Mouse (Mus musculus): ENCODE measurements around the gene Bad. TPM values are rescaled to one million over a fixed set of nuclear protein-coding genes. Genes with fewer than 3 reads are reported as not detected.
A peak's percentile ranks its signal among the peaks of the same experiment; 100 is the strongest.

Bad gene
- polyA plus RNA-seq, 1 experiment from 2014 or later, result 84.5 TPM

- 24% methylated on average over 23 of the region's 29 CpGs for WGBS
- peak; percentile 10 for ATAC-seq (ENCODE audit: low FRiP score)
Measured at GRCm38 (mm10) chr19:6940396-6941351, 987 bp upstream of the Bad start.

GRCm38 (mm10) chr19:6942249-6942691 lies 609 bp downstream of the Bad start, which contains the start of gene Gpr137:
Gene Gpr137, minus strand, starts transcription at chr19:6942480.
- DNase-seq (ENCODE audit: low spot score), result peak; percentile 82

More at GRCm38 (mm10) chr19:6940396-6941351, 987 bp upstream of the Bad start:
- H3K27me3 ChIP-seq (ENCODE audit: control insufficient read depth, insufficient read depth, low read length), result peaks cover 9% of the 10 kb centered on the region
- no peak for DNase-seq (ENCODE audit: low spot score)
- peak overlapping the region; percentile 58 for H3K4me3 ChIP-seq (replicated peaks; ENCODE audit: low read length)
- peak overlapping the region; percentile 100 for H3K4me2 ChIP-seq (replicated peaks)
- H3K36me3 ChIP-seq (replicated peaks; ENCODE audit: control insufficient read depth, insufficient read depth), result peaks cover 17% of the 10 kb centered on the region
- H3K4me1 ChIP-seq (replicated peaks; ENCODE audit: control insufficient read depth, insufficient read depth, low read length), result peaks cover 32% of the 10 kb centered on the region
- H3K9ac ChIP-seq, result peak overlapping the region; percentile 83
- H3K9me3 ChIP-seq (ENCODE audit: control insufficient read depth, low read length), result no peaks in the 10 kb centered on the region
- H3K27ac ChIP-seq, result peak overlapping the region; percentile 90; the same call in 1 of the 2 replicates

GRCm38 (mm10) chr19:6942764-6943163 lies 1.1 kb downstream of the Bad start:
- peak overlapping the region; percentile 90 for H3K27ac ChIP-seq
- peak overlapping the region; percentile 100 for H3K4me2 ChIP-seq (replicated peaks)
- no peaks in the 10 kb centered on the region for H3K9me3 ChIP-seq (ENCODE audit: control insufficient read depth, low read length)
- ATAC-seq (ENCODE audit: low FRiP score), result no peak
- peaks cover 25% of the 10 kb centered on the region for H3K36me3 ChIP-seq (replicated peaks; ENCODE audit: control insufficient read depth, insufficient read depth)
- 24% methylated on average over 5 of the region's 5 CpGs for WGBS
- H3K9ac ChIP-seq, result peak overlapping the region; percentile 83
- peak overlapping the region; percentile 58 for H3K4me3 ChIP-seq (replicated peaks; ENCODE audit: low read length)
- H3K27me3 ChIP-seq (ENCODE audit: control insufficient read depth, insufficient read depth, low read length), result no peaks in the 10 kb centered on the region
- DNase-seq (ENCODE audit: low spot score), result no peak
- peaks cover 32% of the 10 kb centered on the region for H3K4me1 ChIP-seq (replicated peaks; ENCODE audit: control insufficient read depth, insufficient read depth, low read length)

More at GRCm38 (mm10) chr19:6942249-6942691, 609 bp downstream of the Bad start, which contains the start of gene Gpr137:
- peak; percentile 80 for ATAC-seq (ENCODE audit: low FRiP score)
- Histone ChIP-seq H3K4me2 (replicated peaks) (peak within 1 kb of the TSS; percentile 100), H3K36me3 (replicated peaks; ENCODE audit: control insufficient read depth, insufficient read depth) (peaks cover 25% of the 10 kb centered on the region), H3K4me3 (replicated peaks; ENCODE audit: low read length) (peak within 1 kb of the TSS; percentile 58), H3K27me3 (ENCODE audit: control insufficient read depth, insufficient read depth, low read length) (no peaks in the 10 kb centered on the region), H3K27ac (peak within 1 kb of the TSS; percentile 90), H3K9me3 (ENCODE audit: control insufficient read depth, low read length) (no peaks in the 10 kb centered on the region), H3K4me1 (replicated peaks; ENCODE audit: control insufficient read depth, insufficient read depth, low read length) (peaks cover 32% of the 10 kb centered on the region), H3K9ac (peak within 1 kb of the TSS; percentile 83)
- WGBS, result under 1% methylated on average over 27 of the region's 27 CpGs

- Histone ChIP-seq H3K9me3 (ENCODE audit: control insufficient read depth, low read length) (no peaks in the 10 kb centered on the region), H3K4me2 (replicated peaks) (no peak overlapping the region), H3K27ac (no peak overlapping the region), H3K4me3 (replicated peaks; ENCODE audit: low read length) (no peak overlapping the region), H3K36me3 (replicated peaks; ENCODE audit: control insufficient read depth, insufficient read depth) (peaks cover 21% of the 10 kb centered on the region), H3K9ac (no peak overlapping the region), H3K4me1 (replicated peaks; ENCODE audit: control insufficient read depth, insufficient read depth, low read length) (peaks cover 31% of the 10 kb centered on the region), H3K27me3 (ENCODE audit: control insufficient read depth, insufficient read depth, low read length) (no peaks in the 10 kb centered on the region)
- ATAC-seq (ENCODE audit: low FRiP score), result no peak
- WGBS, result 93% methylated on average over 6 of the region's 6 CpGs
- no peak for DNase-seq (ENCODE audit: low spot score)
Measured at GRCm38 (mm10) chr19:6943709-6944108, 2.0 kb downstream of the Bad start.

GRCm38 (mm10) chr19:6947742-6948141 lies 6.1 kb downstream of the Bad start:
- peaks cover 18% of the 10 kb centered on the region for H3K36me3 ChIP-seq (replicated peaks; ENCODE audit: control insufficient read depth, insufficient read depth)
- DNase-seq (ENCODE audit: low spot score) (no peak), ATAC-seq (ENCODE audit: low FRiP score) (no peak)
- H3K4me3 ChIP-seq (replicated peaks; ENCODE audit: low read length), result no peak overlapping the region
- no peak overlapping the region for H3K4me2 ChIP-seq (replicated peaks)
- 56% methylated on average over 4 of the region's 4 CpGs for WGBS
- no peaks in the 10 kb centered on the region for H3K9me3 ChIP-seq (ENCODE audit: control insufficient read depth, low read length)
- H3K4me1 ChIP-seq (replicated peaks; ENCODE audit: control insufficient read depth, insufficient read depth, low read length), result peaks cover 22% of the 10 kb centered on the region
- H3K9ac ChIP-seq, result no peak overlapping the region
- H3K27me3 ChIP-seq (ENCODE audit: control insufficient read depth, insufficient read depth, low read length), result no peaks in the 10 kb centered on the region
- H3K27ac ChIP-seq, result no peak overlapping the region

- H3K36me3 ChIP-seq (replicated peaks; ENCODE audit: control insufficient read depth, insufficient read depth), result peaks cover 18% of the 10 kb centered on the region
- no peak for DNase-seq (ENCODE audit: low spot score)
- no peak overlapping the region for H3K27ac ChIP-seq
- H3K4me1 ChIP-seq (replicated peaks; ENCODE audit: control insufficient read depth, insufficient read depth, low read length), result peaks cover 20% of the 10 kb centered on the region
- no peak for ATAC-seq (ENCODE audit: low FRiP score)
- no peak overlapping the region for H3K9ac ChIP-seq
- 65% methylated on average over 4 of the region's 4 CpGs for WGBS
- H3K4me2 ChIP-seq (replicated peaks), result no peak overlapping the region
- no peak overlapping the region for H3K4me3 ChIP-seq (replicated peaks; ENCODE audit: low read length)
- H3K27me3 ChIP-seq (ENCODE audit: control insufficient read depth, insufficient read depth, low read length), result no peaks in the 10 kb centered on the region
- no peaks in the 10 kb centered on the region for H3K9me3 ChIP-seq (ENCODE audit: control insufficient read depth, low read length)
Measured at GRCm38 (mm10) chr19:6948186-6948585, 6.5 kb downstream of the Bad start.

- Histone ChIP-seq H3K27ac (no peak overlapping the region), H3K27me3 (ENCODE audit: control insufficient read depth, insufficient read depth, low read length) (no peaks in the 10 kb centered on the region), H3K4me2 (replicated peaks) (peak overlapping the region; percentile 93), H3K36me3 (replicated peaks; ENCODE audit: control insufficient read depth, insufficient read depth) (peaks cover 17% of the 10 kb centered on the region), H3K9me3 (ENCODE audit: control insufficient read depth, low read length) (no peaks in the 10 kb centered on the region), H3K4me3 (replicated peaks; ENCODE audit: low read length) (no peak overlapping the region), H3K9ac (peak overlapping the region; percentile 63; the same call in 1 of the 2 replicates), H3K4me1 (replicated peaks; ENCODE audit: control insufficient read depth, insufficient read depth, low read length) (peaks cover 19% of the 10 kb centered on the region)
- no peak for DNase-seq (ENCODE audit: low spot score)
- no peak for ATAC-seq (ENCODE audit: low FRiP score)
- WGBS, result 88% methylated on average over 5 of the region's 5 CpGs
Measured at GRCm38 (mm10) chr19:6949532-6949931, 7.9 kb downstream of the Bad start.

GRCm38 (mm10) chr19:6949951-6950350 lies 8.3 kb downstream of the Bad start:
- Histone ChIP-seq H3K9ac (peak overlapping the region; percentile 63), H3K4me1 (replicated peaks; ENCODE audit: control insufficient read depth, insufficient read depth, low read length) (peaks cover 19% of the 10 kb centered on the region), H3K36me3 (replicated peaks; ENCODE audit: control insufficient read depth, insufficient read depth) (peaks cover 16% of the 10 kb centered on the region), H3K27ac (peak overlapping the region; percentile 90; the same call in 1 of the 2 replicates), H3K27me3 (ENCODE audit: control insufficient read depth, insufficient read depth, low read length) (no peaks in the 10 kb centered on the region), H3K4me3 (replicated peaks; ENCODE audit: low read length) (peak overlapping the region; percentile 47), H3K4me2 (replicated peaks) (peak overlapping the region; percentile 93), H3K9me3 (ENCODE audit: control insufficient read depth, low read length) (no peaks in the 10 kb centered on the region)
- WGBS, result 43% methylated on average over 5 of the region's 5 CpGs
- no peak for DNase-seq (ENCODE audit: low spot score)
- no peak for ATAC-seq (ENCODE audit: low FRiP score)

- ATAC-seq (ENCODE audit: low FRiP score) (peak; percentile 36), DNase-seq (ENCODE audit: low spot score) (peak; percentile 78)
- Histone ChIP-seq H3K9ac (peak overlapping the region; percentile 63), H3K27me3 (ENCODE audit: control insufficient read depth, insufficient read depth, low read length) (no peaks in the 10 kb centered on the region), H3K9me3 (ENCODE audit: control insufficient read depth, low read length) (no peaks in the 10 kb centered on the region), H3K4me3 (replicated peaks; ENCODE audit: low read length) (peak overlapping the region; percentile 47), H3K36me3 (replicated peaks; ENCODE audit: control insufficient read depth, insufficient read depth) (peaks cover 17% of the 10 kb centered on the region; the same call in 1 of the 2 replicates), H3K4me2 (replicated peaks) (peak overlapping the region; percentile 93), H3K27ac (peak overlapping the region; percentile 90), H3K4me1 (replicated peaks; ENCODE audit: control insufficient read depth, insufficient read depth, low read length) (peaks cover 19% of the 10 kb centered on the region)
- WGBS, result under 1% methylated on average over 28 of the region's 28 CpGs
Measured at GRCm38 (mm10) chr19:6950613-6951153, 9.0 kb downstream of the Bad start.

Data from hindbrain, embryonic 14.5 days (tissue).